Mouse (Mus musculus) thymus, adult 2 months (tissue): ENCODE results near the gene Mcoln2.

Experiments
- CTCF ChIP-seq: fragments of 200-500 bp; IDR thresholded peaks from 2 replicates; pipeline ENCODE4 v1.5.1; 2012; ENCODE audit warnings: mild to moderate bottlenecking, control low read depth, low read length, moderate library complexity, borderline replicate concordance; ENCODE audit not compliant: control insufficient read depth, poor library complexity, insufficient read depth; ENCODE audit errors: extremely low read depth
- POLR2A ChIP-seq: fragments of 200-500 bp; IDR thresholded peaks from 2 replicates; pipeline ENCODE4 v1.6.1; 2012; ENCODE audit warnings: mild to moderate bottlenecking, low read length, control low read depth, moderate library complexity; ENCODE audit not compliant: control insufficient read depth, poor library complexity, insufficient read depth; ENCODE audit errors: extremely low read depth

GRCm38 (mm10) chr3:146169356-146169755 lies 19.7 kb downstream of the Mcoln2 start:
- TF ChIP-seq CTCF (no peak), POLR2A (no peak)
